Mouse (Mus musculus) lung, postnatal 25 days (tissue): ENCODE measurements at regions not wholly inside any gene's neighbourhood (a gene's known extent, or its start where the extent isn't known, plus 50 kb on each side); places are given as distances from the start of the nearest gene placed in this dataset.

Experiments
- DNase-seq: peaks from one replicate; pipeline ENCODE4 v3.0.0; 2022; ENCODE audit warnings: low spot score

GRCm38 (mm10) chr9:87341438-87341837 lies 86.1 kb upstream of the Cep162 start:
- no peak for DNase-seq

GRCm38 (mm10) chr9:87326374-87327295 lies 71.3 kb upstream of the Cep162 start:
- DNase-seq = no peak

DNA sequence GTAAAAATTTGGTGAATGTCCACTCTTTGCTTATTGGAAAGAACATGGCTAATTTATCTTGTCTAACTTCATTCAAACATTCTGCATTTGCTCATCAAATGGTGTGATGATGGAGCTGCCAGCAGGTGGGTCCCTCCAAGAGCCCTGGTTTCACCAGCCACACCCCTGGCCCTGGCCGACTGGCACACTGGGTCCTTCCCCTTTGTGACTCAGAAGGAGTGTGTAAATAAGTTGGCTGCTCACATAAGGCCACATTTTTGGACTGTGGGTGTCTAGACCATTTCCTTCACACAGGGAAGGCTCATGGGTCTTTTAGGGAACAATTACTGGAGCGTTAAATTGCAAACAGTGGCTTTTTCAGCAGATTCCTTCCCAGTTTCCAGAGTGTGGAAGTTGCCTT lies 68.4 kb upstream of the Cep162 start:
- no peak for DNase-seq

- no peak for DNase-seq
Measured at GRCm38 (mm10) chr9:87320758-87321157, 65.4 kb upstream of the Cep162 start.

GRCm38 (mm10) chr9:87318767-87319166 lies 63.4 kb upstream of the Cep162 start:
- no peak for DNase-seq

DNA sequence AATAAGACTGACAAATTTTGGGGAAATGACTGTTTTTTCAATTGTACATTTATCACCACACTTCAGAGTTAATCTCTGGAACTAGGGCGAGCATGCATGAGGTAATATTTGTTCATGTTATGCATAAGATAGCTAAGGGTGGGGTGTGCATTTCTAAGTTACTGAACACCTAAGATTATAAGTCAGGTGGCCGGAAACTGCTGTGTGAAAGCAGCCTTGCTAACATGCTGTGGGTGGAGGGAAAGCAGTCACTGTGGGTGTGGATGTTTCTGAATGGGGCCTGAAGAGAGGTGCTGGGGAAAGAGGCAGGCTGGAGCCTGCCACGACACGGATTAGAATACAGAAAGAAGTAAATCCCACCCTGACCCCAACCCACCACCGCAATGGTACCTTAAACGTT lies 54.8 kb upstream of the Cep162 start:
- DNase-seq = no peak
